Mouse (Mus musculus) heart, postnatal 14 days (tissue): ENCODE data around the gene Pde10a. TPM values are rescaled to one million over a fixed set of nuclear protein-coding genes. Genes with fewer than 3 reads are reported as not detected.

Source experiments
- DNase-seq, 2 experiments: peaks; one replicate each; pipeline ENCODE4 v3.0.0; 2021 to 2022
- intact Hi-C: fragments of 180-260 bp; cut with DNase I; formaldehyde crosslinking; loops from one replicate; pipeline ENCODE4 v1.15.1; 2025
- total RNA-seq, 2 experiments: library from RNA; stranded (reverse); gene quantifications; 2 replicates each; pipeline ENCODE4 v1.2.3; 2021

The Pde10a gene
- total RNA-seq, 2 experiments from 2014 or later: 2.9 to 5.0 TPM

DNA sequence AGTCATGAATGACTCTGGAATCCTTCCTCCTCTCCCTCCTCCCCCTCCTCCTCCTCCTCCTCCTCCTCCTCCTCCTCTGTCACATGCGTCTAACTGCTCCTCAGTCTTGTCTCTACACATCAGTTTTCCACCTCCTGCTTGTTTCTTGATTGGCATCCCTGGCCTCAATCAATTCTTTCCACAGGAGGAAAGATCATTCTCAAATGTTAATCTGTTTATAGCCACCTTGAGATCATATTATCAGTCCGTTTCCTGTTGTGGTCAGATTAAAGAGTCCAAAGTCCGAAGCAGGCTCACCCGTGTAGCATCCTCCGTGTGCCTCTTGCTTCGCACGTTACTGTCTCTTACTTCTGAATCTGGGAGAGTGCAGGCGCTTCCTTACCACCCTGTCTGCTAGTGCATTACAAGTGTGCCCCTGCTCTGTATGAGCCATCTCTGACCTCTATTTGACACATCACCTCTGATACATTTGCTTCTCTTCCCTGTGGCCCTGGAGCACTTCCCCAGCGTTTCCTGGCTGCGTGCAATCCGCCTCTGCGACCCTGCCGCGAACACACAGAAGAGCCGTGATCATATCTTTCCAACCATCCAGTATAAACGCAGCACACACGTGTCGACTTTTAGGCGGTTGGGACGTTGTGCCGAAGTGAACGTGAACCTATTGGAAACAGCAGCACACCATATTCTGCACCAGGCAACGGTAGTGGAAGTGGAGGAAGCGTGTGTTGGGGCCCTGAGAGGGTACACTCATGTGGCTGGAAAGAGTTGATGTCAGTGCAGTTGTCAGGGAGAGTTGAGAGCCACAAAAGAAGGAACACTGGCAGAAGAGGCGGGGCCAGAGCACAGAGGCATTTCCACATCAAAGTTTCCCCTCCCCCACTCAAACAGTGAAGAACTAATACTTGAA, 342.4 kb downstream of the Pde10a start:
- DNase-seq: no peak
- intact Hi-C loops: loop anchor here (10.0 kb wide), 1 partner anchor 63 kb away; no protein-coding TSS in a partner anchor

DNA sequence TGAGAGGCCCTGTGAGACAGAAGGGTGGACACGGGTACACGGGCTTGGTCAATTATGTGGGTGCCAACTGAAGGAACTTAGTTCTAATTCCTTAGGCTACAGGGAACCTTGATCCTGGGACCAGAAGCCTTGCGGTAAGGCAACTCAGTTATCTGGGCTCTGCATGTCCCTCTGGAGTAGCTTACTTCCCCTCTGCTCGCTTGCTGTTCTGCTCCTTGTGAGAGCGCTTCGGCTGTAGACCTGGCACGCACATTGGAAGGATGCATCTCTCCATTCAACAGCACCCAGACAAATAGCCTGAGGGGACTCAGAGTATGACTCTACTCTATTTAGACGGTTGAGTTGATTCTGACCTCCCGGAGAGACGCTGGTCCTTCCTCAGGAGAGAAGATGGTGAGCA, 344.1 kb downstream of the Pde10a start:
- intact Hi-C loops: loop anchor here (10.0 kb wide), 1 partner anchor 64 kb away; no protein-coding TSS in a partner anchor
- DNase-seq: no peak

DNA sequence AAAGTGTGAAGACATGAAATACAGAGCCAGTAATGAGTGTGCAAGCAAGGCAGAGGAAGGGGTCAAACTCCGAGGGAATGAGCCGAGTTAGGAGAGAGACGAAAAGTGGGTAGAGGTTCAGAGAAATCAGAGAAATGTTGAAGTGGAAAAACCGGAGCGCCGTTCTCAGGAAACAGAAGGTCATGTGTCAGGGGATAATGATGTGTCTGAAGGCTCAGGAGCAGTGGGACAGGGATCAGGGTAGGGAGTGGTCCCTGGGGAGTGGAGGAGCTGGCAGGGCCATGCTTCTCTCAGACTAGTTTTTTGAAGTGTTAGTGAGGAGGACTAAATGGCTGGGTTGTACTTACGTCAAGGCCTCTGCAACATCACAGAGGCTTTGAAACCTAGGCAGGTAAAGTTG, 345.7 kb downstream of the Pde10a start:
- no peak for DNase-seq
- intact Hi-C loops: no loop called here

DNA sequence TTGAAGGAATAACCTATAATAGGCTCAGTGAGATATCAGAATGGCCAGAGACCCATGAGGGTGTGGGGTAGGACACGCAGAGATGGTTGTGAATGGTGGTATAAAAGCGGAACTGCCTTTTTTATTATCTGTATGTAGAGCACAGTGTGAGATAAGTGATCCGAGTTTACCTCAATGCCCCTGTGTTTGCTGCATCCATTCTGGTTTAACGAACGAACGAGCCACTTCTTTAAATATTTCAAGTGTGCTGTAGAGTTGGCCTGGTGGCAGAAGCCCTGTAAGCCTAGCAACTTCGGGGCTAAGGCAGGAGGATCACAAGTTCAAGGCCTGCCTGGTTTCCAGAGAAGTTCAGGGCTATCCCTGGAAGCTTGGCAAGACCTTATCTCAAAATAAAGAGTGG, 346.2 kb downstream of the Pde10a start:
- no peak for DNase-seq
- intact Hi-C loops: no loop called here

DNA sequence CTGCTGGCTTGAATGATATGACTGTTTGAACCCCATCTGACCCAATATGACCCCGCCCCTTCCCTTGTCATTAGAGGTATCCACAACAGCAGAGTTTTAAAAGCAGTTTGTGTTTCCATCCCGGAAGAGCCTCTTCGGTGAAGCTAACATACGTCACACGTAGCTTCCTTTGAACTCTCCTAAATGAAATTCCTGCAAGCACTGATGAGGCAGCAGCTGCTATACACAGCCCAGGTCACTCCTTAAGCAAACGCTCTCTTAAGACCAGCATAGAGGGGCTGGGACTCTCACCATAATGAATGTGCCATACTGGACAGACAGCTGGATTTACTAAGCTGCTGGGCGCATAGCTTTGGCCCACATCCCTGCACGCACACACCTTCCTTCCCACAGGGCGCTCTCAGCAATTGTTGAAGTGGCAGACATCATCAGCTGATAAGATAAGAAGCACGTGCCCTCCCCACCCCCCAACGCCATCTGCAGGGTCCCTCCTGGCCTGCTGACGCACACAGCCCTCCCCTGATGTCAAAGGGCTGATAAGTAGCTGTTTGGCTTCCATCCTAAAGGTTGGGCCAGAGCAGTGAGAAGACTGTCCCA, 346.9 kb downstream of the Pde10a start:
- intact Hi-C loops: no loop called here
- peak; percentile 36 to 38 for DNase-seq

DNA sequence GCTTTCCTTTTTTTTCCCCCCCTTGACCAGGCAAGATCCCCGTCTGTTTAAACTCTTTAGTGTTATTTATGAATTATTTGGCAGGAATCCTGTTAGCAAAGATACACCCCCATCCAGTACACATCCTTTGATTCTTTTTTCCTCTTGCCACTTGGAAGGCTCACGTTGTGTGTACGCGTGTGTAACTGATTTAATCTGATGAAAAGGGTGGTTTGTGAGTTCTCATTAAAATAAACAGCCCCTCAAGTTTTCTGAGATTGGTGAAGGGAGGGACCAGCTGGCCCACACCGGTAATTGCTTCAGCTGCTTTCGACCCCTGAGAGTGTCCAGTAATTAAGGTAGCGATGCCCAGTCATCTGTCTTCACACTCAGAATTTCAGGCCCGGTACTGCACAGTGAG, 347.4 kb downstream of the Pde10a start:
- intact Hi-C loops: no loop called here
- DNase-seq: no peak

DNA sequence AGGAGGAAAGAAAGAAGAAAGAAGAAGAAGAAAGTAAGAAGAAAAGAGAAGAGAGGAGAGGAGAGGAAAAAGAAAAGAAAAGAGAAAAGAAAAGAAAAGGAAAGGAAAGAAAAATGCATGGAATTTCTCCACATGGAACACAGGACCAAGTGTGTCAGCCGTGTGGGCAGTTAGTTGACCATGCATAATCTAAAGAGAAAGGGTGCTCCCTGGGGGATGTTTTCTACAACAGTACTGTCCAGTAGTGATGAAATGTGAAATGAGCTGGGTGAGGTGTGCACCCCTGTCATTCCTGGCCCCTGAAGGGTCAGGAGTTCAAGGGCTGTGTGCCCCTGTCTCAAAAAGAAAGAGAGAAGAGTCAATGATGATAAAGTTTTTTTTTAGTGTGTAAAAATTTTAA, 352.9 kb downstream of the Pde10a start:
- intact Hi-C loops: no loop called here
- no peak for DNase-seq

DNA sequence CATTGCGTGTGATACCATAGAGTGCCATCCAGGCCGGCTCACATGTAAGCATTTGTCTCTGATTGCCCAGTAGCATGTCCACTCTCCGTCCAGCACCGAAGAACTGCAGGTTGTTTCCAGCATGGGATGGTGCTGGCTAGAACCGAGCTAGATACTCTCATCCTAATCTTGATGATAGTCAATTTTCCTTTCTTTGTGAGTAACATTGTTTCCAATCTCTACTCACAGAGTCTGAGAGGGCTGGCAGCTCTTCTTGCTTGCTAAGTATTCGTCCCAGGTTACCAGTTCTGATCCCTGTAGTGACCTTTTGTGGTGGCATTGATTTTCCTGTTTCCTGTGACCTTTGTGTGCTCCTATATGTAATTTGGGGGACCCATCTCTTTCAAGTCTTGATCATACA, 356.5 kb downstream of the Pde10a start:
- DNase-seq: no peak
- intact Hi-C loops: no loop called here

DNA sequence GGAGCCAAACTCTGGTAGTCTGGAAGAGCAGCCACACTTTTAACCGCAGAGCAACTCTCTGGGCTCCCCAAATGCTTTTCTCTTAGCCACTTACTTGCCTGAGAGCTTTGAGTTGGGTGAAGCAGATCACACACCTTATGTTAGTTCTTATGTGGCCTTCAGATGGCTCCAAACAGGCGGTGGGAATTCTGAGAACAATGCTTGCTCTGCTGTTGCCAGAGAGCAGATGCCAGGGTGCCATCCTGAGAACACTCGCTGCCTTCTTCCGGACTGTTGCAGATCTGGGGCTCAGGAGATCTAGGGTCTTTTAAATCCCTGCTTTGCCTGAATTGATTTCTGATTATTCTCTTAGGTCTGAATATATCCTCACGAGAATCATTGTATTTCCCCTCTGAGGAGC, 359.5 kb downstream of the Pde10a start:
- intact Hi-C loops: no loop called here
- no peak for DNase-seq

DNA sequence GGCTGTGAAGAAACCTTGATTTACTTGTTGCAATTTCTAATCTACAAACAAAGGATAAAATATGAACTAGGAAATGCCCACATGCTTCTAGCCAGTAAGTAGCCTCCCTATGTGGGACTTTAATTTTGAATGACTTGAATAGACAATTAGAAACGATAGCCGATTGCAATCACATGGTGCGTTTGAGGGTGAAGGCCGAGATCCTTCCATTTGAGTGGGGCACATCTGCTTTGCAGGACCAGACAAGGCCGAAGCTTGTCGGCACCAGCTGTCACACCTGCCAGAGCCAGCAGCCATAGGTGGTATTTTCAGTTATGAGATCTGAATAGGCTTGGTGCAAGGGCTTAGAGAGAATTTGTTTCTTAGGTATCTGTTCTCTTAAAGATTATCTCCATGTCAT, 360.7 kb downstream of the Pde10a start:
- intact Hi-C loops: no loop called here

DNA sequence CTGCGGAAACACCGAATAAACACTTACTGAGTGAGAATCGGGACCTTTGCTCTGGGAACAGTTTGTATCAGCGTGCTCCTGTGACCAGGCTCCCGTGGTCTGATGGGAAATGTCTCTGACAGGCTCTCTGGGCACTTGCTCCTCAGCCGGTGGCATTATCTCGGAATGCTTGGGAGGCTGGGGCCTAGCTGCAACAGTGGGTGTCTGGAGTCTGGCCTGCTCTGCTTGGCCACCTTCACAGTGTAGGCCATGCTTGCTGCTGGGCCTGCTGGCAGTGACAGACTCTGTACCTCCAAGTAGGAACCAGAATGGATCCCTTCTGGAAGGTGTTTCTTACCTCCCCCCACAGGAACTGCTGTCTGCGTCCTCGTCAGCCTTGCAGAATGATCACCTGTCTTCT, 362.9 kb downstream of the Pde10a start:
- DNase-seq: no peak
- intact Hi-C loops: no loop called here

More for the DNA sequence above, 360.7 kb downstream of the Pde10a start:
- no peak for DNase-seq

DNA sequence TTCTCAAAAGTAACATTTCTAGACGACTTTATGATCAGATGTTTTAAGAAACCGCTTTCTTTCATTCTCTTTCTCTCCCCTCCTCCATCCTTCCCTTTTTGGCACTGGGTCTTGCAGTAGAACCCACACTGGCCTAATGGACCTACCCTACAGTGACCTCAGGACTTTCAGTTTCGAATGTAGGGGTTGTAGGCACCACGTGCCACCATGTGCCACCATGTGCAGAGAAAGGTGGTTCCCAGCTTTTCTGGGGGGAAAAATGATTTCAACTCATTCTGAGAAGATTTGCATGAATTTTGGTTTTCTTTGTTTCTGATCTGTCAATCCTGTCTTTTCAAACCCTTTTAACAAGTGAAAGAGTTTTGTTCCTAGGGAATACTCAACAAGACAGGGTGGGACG, 363.5 kb downstream of the Pde10a start:
- no peak for DNase-seq
- intact Hi-C loops: no loop called here

DNA sequence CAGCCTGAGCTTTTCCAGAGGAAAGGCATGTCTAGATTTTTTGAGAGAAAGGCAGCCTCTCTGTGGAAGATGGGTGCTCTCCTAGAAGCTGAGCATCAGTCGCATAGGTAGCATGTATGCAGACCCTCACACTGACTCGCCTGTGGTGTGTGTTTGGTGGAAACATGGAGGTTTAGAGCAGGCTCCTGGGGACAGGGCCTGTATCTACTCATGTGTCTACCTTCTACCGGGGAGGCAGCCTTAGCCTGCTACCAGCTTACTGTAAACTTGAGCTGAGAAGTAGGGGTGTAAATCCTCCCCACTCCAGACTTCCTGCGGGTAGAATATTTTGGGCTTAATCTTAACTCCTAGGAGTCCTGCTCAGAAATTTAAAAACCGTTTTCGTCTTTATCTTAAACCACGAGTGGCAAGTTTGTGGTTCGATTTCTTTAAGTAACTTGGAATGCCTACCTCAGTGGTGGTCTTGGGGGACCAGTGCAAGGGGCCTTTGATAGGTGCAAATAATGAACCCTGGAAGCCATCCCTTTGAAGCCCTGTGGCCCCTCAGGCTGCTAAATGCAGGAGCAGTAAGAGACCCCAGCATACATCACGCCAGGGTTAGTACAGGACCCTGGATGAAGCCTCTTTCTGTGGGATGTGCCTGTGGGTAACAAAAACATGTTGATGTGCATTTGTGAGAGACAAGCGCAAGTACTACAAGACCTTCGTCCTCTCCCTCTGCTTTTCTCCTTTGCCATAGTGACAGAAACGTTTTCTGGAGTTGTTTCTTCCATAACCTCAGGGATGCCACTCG, 367.2 kb downstream of the Pde10a start:
- DNase-seq: no peak
- intact Hi-C loops: no loop called here

DNA sequence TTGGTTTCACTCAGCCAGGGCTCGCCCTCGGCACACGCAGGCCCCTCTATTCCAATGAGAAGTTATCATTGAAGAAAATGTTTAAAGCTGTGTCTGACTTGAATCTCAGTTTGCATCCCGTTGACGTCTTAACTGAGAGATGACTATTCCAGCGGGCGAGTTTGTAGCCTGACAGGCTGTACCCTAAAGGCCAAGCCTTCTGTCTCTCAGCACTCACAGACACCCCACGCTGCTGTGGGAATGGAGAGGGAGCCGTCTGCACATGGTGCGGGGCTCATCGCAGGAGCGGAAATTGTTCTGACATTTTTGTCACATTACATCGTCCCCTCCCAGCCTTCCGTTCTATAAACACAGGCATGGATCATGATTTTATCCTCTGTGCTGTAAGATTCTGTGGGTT, 370.8 kb downstream of the Pde10a start:
- peak in 1 of 2 experiments; percentile 25 for DNase-seq
- intact Hi-C loops: no loop called here

DNA sequence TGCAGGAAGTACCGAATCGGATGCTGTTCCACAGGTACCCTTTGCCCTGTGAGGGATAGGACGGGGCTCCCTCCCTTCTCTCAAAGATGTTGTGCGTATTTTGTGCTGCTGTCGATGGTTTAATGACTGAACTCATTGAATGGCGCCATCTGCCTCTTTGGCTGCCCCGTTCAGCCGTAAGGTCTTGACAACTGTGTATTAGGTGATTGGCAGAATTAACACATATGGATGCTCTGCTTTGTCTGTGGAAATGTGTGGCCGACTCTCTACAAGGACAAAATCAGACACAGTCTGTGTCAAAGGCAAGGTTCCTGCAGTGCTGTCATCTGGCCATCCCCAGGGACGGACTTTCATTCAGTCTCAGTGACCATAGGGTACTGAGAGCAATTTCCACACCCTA, 372.6 kb downstream of the Pde10a start:
- intact Hi-C loops: no loop called here
- DNase-seq: no peak

DNA sequence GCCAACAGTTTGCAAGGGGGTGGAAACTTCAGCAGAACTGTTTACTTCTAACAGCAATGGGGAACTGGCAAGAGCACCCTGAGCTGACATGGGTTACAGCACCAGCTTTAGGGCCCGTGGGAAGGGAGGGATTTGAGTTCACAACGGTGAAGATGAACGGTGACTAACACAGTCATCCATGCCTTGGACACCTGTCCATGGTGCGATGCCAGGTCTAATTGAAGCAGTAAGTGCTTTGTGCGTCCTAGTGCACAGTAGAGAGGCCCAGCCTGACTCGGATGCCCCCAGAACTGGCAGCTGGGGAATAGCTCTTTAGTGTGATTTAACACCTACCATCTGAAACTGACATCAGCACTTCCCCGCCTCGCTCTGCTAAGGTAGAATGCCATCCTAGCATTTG, 373.0 kb downstream of the Pde10a start:
- intact Hi-C loops: no loop called here

DNA sequence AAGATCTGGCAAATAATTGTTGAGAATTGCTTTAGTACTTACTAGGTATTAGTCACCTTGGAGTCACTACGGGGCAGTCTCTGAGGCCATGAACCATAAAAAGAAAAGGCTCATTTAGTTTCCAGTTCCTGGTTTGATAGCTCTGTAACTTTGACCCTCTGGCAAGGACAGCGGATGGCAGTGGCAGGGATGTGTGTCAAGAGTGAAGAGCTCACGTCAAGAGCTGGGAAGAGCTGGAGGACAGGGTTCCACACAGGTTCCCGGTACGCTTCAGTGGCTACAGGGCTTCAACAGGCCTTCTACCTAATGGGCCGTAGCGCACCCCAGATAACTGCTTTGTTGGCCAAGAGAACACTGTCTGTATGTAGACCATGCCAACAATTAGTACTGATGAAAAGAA, 374.0 kb downstream of the Pde10a start:
- DNase-seq: no peak
- intact Hi-C loops: no loop called here

More for the DNA sequence above, 373.0 kb downstream of the Pde10a start:
- DNase-seq: no peak

DNA sequence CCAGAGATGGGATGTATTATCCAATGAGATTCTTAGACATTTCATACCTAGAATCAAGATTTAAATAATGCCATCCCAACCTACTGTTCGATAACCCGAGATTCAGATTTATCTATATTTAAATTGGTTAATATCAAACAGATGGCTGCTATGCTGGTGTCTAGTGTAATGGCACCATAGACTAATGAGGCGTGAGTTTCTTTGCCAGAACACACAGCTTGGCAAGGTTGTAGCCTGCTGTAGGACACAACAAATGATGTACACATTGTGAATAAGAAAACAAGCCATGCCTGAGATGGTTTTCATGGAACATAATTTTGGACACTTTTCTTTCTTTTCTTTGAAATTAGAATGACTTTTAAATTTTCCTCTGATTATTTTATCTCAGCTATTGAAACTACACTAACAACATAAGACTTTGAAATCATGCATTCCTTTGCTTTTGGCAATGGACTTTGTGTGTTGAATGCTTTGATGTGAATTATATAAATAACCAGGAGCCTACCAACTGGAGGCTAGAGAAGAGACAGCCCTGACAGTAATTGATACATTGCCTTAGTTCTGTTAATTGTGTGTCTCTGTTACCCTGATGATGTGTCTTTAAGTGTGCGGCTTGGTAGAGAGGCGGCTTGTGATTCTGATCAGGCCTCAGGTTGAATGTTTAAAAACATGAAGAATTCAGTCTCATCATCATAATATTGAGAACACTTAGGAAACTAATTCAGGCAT, 378.5 kb downstream of the Pde10a start:
- DNase-seq: no peak
- intact Hi-C loops: no loop called here

DNA sequence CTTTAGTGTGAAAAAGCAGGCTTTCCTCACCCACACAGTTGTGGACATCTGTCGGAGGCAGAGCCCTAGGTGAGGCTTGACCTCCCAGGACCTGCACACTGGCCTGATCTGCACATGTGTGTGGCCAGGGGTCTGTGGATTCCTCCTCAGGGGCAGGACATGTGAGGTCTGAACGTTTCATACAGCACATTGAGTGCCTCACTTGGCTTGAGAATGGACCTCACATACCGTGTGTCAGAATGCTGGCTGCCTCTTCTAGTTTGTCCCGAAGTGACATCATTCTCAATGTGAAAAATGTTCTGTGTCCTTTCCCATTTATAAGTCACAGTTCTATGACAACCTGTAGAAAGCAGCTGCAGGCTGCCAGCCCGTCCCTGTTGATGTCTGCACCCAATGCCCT, 385.4 kb downstream of the Pde10a start:
- intact Hi-C loops: no loop called here

DNA sequence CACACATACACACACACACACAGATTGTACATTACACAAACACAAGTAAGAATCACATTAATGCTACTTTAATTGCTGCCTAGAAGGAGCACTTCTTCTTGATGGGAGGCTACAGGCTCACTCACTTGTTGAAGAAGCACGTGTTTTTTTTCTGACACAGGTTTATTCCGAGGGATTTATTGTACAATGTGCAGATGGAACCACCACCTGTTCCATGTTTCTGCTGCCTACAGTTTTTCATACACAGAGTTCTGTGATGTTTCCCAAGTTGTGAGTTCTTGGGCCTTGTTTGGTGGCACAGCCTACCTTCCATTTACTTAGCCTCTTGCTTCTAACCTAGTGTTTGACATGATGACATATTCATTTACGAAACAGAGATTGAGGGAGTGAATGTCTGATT, 387.8 kb downstream of the Pde10a start:
- intact Hi-C loops: no loop called here
- no peak for DNase-seq

More for the DNA sequence above, 385.4 kb downstream of the Pde10a start:
- DNase-seq: peak in 1 of 2 experiments; percentile 26
